Mouse (Mus musculus) ovary, postnatal 14 days (tissue): ENCODE data around the gene Cerkl.

Source experiments
- DNase-seq: peaks from one replicate; pipeline ENCODE4 v3.0.0; 2022; ENCODE audit warnings: low spot score

Gene Cerkl

DNA sequence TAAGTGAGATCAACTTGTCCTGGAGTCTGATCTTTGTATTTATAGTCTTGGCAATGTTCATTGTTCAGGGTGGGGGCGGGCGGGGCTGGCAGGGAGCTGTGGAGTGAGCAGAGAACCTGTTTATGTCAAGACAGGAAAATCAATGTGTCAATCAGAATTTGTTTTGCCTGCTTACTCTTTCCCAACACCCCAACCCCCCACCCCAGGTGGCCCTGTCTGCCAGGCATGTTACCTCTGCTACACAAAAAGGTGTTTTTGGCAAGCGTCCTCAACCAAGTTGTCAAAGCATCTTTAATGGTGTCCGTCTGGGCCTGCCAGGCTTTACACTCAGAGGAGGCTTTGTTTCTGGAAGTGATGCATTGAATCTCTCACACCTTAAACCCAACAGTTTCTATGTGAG is 141.5 kb downstream of the Cerkl start:
- no peak for DNase-seq

DNA sequence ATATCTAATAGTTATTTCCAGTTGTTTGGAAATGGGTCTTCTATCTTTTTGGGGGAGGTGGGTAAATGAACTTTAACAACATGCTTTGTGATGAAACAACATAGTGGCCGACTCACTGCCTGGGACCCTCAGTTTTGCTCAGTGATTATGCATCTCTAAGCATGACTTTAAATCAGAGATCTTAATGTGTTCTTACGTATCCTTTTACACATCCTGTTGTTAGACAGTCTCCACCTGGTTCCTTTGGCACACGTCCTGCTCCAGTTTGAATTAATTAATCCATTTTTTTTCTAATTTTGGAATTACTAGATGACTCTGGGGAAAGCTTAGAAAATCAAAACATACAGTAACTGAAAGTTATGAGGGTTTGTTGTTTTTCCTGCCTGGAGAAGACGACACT is 144.1 kb downstream of the Cerkl start:
- DNase-seq = no peak

DNA sequence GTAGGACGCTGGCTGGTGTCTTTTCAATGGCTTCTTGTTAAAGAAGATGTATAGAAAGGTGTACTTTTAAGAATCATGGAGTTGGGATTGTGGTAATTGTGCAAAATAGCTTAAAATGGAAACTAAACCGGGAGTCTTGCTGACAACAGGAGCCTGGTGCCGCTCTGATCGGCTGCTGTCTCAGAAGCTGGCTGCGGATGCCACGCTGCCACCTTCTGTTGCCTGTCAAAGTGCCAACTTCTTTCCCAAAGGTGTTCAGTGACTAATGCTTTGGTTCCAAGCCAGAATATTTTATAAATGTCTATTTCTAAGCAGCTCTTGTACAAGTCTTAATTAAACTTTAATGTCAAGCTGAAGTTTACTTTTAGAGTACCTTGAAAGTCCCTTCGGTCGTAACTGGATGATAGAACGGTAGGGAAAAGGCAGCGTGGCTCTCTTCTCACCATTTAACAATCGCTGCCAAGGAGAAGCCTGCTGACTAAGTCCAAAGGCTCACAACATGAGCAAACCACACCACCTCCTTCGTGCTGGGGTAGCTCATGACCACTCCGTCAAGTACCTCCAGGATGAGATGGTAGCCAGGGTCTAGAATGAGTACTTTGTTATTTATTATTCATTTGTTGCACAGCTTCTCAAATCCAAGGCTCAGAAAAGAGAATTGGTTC is 147.0 kb downstream of the Cerkl start:
- DNase-seq = no peak

DNA sequence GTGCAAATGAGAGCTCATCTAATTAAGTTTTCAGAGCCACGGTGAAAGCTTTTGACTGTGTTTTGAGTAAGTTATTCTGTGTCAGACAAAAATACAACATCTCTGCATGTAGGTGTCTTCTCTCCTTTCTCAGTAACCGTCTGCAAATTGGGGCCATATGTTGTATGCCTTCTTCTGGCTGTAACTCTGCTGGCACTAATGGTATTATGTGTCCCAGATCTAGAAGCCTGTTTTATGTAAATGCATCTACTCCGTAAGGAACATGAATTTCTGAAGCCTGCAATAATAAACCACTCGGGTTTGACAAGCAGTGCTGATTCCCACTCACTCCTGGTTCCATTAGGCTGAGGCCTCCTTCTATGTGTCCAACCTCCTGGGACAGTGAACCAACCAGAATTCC is 149.0 kb downstream of the Cerkl start:
- no peak for DNase-seq

DNA sequence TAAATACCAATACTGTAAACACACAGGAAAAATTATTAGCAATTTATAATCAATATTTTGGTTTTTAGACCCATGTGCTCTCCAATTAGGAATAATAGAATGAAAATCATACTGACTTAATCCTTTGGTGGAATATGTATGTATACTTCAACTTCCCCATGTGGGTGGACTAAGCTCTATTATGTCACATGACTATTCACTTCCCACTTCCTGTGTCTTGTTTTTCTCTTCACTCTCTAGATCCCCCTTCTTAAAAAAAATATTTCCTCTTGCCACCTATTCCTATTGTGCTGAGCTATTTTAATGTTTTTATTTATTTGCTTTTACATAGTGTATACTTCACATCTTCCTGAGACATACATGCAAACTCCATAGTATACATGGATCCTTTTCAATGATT is 154.2 kb downstream of the Cerkl start:
- no peak for DNase-seq

DNA sequence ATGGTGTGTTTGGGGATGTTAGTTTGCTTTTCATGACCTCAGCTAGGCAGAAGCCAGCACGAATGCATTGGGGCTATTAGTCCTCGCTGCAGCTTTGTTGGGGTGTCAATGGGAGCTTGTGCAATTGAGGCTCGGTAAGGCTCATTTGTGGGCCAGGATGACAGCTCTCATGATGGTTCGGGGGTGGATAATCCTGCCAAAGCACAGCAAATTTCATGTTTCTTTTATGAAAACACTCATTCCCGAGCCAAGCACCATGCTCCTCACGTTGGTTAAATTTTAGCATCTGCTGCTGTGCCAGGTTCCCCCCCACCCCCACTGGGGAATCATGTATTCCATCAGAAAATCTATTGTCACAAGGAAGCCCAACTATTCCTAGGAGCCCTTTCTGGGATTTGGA is 164.2 kb downstream of the Cerkl start:
- DNase-seq = no peak

DNA sequence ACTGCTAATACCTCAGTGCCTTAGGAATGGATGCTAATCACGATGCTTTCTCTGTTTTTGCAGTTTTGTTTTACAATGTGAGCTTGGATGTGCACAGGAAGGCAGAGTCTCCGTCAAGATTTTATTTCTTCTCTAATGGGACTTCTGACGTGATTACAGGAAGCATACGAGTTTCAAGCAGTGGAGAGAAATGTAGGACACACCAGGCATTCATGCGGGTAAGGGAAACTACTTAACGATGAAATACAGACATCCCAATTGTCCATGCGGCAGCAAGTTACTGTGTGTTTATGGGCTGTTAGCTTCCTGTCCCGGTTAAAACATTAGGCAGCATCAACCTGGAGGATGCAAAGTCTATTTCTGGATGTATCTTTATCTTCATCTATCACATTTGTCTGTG is 164.7 kb downstream of the Cerkl start:
- DNase-seq = no peak

DNA sequence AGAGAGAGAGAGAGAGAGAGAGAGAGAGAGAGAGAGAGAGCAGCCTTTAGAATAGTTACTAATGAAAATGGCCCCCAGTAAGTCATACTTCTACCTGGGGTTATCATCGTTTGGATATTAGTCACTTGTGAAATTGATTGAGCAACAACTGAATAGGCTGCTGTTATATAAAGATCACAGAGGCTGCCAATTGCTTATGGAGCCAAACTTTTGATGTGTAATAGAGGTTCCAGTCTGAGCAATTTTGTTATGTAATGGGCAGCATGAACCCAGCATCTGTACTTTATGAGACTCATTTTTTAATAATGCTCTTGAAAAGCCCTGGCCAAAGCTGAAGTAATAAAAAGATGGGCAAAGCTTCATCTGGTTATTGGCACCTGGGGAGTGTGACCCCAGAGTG is 166.4 kb downstream of the Cerkl start:
- no peak for DNase-seq

DNA sequence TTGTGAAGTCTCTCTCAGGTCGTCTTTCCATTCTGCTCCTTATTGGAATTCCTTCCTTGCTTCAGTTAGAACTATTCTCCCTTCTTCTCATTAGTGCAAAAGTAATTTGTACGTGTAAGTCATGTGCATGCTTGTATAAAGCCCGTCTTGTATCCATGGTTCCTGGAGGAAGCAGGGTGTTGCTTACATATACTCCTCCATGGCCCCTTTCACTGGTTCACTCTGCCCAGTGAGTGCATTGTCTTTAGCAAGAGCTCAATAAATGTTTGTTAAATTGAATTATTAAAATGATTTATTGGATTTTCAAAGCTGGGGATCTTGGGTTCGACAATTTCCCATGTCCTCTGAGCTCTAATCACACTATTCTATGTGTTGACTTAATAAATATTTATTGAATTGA is 172.4 kb downstream of the Cerkl start:
- DNase-seq = no peak
